Mouse (Mus musculus): ENCODE data around the gene Ssh1. TPM values are rescaled to one million over a fixed set of nuclear protein-coding genes. Genes with fewer than 3 reads are reported as not detected.

The Ssh1 gene
- polyA plus RNA-seq, 1 experiment from 2014 or later, result 14.7 TPM

DNA sequence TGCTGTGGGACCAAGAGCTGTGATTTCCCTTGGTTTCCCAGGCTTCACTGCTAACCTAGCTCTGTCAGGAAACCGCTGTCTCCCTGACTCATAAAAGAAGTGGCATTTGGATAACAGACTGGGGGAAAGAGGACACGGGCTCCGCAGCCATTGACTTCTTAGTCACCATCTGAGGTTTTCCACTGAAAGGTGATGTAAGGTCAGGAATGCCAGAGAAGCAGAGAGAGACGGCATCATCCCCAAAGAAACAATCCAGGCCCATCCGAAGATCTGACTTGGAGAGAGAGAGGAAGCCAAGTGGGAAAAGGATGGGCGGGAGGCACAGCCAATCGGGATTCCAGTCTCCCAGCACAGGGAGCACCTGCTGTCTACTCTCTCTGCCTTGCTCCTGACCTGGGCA lies 2.6 kb downstream of the Ssh1 start:
- 63% methylated on average over 7 of the region's 7 CpGs for WGBS
- no peak for ATAC-seq (replicated peaks; ENCODE audit: low FRiP score)
- Histone ChIP-seq H3K4me2 (0 out of 2 replicates have a peak overlapping the region, but pooled peaks have one; percentile 10), H3K9me3 (replicated peaks) (no peaks in the 10 kb centered on the region), H3K27ac (no peak overlapping the region), H3K4me3 (replicated peaks) (no peak overlapping the region), H3K9ac (no peak overlapping the region), H3K27me3 (no peaks in the 10 kb centered on the region), H3K4me1 (peaks cover 55% of the 10 kb centered on the region), H3K36me3 (peaks cover 18% of the 10 kb centered on the region)

- Histone ChIP-seq H3K4me1 (peaks cover 60% of the 10 kb centered on the region), H3K27ac (no peak overlapping the region), H3K27me3 (no peaks in the 10 kb centered on the region), H3K4me2 (no peak overlapping the region), H3K9ac (no peak overlapping the region), H3K4me3 (replicated peaks) (no peak overlapping the region), H3K9me3 (replicated peaks) (no peaks in the 10 kb centered on the region), H3K36me3 (peaks cover 18% of the 10 kb centered on the region)
- ATAC-seq (replicated peaks; ENCODE audit: low FRiP score), result no peak
- 90% methylated on average over 5 of the region's 5 CpGs for WGBS
These were observed 3.1 kb downstream of the Ssh1 start for GRCm38 (mm10) chr5:113990593-113990992.

DNA sequence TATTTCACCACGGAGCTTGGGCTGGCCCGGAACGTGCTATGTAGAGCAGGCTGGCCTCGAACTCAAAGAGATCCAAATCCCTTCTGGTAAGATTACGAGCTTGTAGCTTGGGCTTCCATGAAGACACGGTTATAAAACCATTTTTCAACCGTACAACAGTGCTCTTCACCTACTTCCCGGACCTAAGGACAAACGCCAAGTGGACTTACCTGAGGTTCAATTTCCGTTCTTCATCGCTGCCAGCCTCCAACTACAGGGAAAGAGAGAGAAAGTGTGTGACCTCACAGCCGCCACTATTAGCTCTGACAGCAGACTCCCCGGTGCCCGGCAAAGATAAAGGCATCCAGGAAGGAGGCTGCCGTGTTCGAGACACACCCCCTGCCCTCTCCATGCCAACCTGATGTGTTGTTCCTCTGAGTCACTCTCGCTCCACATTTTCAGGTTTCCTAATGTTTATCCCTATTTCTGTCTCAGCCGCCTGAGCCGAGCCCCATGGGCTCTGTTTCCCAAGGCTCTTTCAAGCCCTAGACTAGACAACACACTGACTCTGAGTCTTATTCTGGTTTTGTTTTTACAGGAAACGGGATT lies 4.2 kb downstream of the Ssh1 start:
- Histone ChIP-seq H3K9me3 (replicated peaks) (no peaks in the 10 kb centered on the region), H3K4me1 (peaks cover 69% of the 10 kb centered on the region), H3K27me3 (no peaks in the 10 kb centered on the region), H3K27ac (no peak overlapping the region), H3K4me2 (no peak overlapping the region), H3K9ac (no peak overlapping the region), H3K36me3 (peaks cover 21% of the 10 kb centered on the region), H3K4me3 (replicated peaks) (no peak overlapping the region)
- ATAC-seq (replicated peaks; ENCODE audit: low FRiP score), result no peak
- 86% methylated on average over 20 of the region's 20 CpGs for WGBS

GRCm38 (mm10) chr5:113986182-113986961 lies 7.3 kb downstream of the Ssh1 start:
- Histone ChIP-seq H3K9me3 (replicated peaks) (no peaks in the 10 kb centered on the region), H3K27ac (peak overlapping the region; percentile 88), H3K4me3 (replicated peaks) (no peak overlapping the region), H3K4me1 (peaks cover 62% of the 10 kb centered on the region), H3K27me3 (no peaks in the 10 kb centered on the region), H3K9ac (no peak overlapping the region), H3K4me2 (peak overlapping the region; percentile 16; the same call in 1 of the 2 replicates), H3K36me3 (peaks cover 31% of the 10 kb centered on the region)
- peak; percentile 50 for ATAC-seq (replicated peaks; ENCODE audit: low FRiP score)
- 7% methylated on average over 9 of the region's 9 CpGs for WGBS

DNA sequence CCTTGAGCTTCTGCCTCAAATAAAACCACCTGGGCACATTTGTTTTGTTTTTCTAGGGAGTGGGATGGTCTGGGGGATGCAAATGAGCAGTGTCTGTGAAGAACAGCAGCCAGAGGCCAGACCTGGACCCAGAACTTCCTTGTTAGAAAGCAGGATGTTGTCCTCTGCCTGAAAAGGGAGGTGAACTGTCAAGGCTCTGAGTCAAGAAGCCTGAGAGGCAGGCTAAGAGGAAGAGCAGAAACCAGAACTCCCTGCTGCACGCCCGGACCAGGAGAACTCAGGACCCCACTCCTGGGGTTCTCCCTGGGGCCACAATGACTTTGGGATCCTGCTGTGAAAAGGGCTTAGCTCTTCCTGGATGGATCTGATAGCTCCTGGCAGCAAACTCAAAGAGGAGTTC lies 8.0 kb downstream of the Ssh1 start:
- 42% methylated on average over 2 of the region's 2 CpGs for WGBS
- peaks cover 55% of the 10 kb centered on the region for H3K4me1 ChIP-seq
- no peak overlapping the region for H3K4me2 ChIP-seq
- H3K36me3 ChIP-seq, result peaks cover 31% of the 10 kb centered on the region
- ATAC-seq (replicated peaks; ENCODE audit: low FRiP score), result no peak
- no peak overlapping the region for H3K9ac ChIP-seq
- no peaks in the 10 kb centered on the region for H3K9me3 ChIP-seq (replicated peaks)
- no peaks in the 10 kb centered on the region for H3K27me3 ChIP-seq
- H3K4me3 ChIP-seq (replicated peaks), result no peak overlapping the region
- H3K27ac ChIP-seq, result peak overlapping the region; percentile 88

DNA sequence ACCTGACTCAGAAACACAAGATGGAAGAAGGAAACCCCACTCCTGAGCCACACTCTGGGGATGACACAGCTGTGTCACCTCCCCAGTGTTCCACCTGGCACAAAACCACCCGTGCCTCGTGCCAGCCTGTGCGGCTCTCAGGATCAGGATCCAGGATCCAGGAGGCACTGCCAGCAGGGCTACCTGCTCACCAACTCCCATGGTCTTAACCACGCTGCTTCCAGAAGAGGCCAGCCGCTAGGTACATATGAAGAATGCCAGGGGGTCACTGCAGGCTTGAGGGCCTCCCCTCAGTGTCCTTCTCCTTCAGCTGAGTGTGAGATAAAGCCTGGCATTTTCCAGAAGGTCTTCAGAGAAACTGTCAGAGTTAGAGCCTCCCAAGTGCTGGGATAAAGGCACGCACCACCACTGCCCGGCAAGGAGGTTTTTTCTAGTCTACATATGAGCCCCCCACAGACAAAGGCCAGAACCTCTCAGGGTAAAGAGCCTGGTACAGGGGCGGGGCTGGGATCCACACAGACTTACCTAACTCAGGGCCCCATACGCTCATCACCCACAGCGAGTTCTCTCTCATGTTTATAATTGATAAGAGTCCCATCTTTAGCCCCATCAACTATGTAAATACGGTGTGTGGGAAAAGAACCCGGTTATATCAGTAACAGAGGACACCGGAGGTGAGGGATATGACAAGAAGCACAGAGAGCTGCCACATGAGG lies 9.5 kb downstream of the Ssh1 start:
- H3K4me1 ChIP-seq, result peaks cover 42% of the 10 kb centered on the region
- H3K9me3 ChIP-seq (replicated peaks), result no peaks in the 10 kb centered on the region
- peak; percentile 50; the same call in 1 of the 2 replicates for ATAC-seq (replicated peaks; ENCODE audit: low FRiP score)
- 90% methylated on average over 13 of the region's 13 CpGs for WGBS
- H3K9ac ChIP-seq, result no peak overlapping the region
- H3K36me3 ChIP-seq, result peaks cover 28% of the 10 kb centered on the region
- H3K27me3 ChIP-seq, result no peaks in the 10 kb centered on the region
- no peak overlapping the region for H3K4me2 ChIP-seq
- no peak overlapping the region for H3K27ac ChIP-seq
- no peak overlapping the region for H3K4me3 ChIP-seq (replicated peaks)

DNA sequence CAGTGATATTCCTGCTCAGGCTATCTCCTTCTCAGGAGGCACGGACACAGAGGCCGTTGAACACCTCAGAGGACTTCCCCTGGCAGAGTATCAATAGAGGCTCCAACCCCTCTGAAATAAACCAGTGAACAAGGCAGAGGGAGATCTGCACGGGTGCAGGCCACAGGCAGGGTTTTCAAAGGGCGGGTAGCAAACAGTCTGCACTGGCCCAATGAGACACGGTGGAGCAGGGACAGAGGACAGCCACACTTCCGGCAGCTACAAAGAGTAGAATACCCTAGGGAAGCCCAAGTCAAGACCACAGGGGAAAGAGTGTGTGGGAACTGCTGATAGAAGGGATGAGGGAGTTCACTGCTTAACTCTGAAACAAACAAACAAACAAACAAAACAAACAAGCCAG lies 10.2 kb downstream of the Ssh1 start:
- Histone ChIP-seq H3K4me2 (no peak overlapping the region), H3K4me3 (replicated peaks) (no peak overlapping the region), H3K27me3 (no peaks in the 10 kb centered on the region), H3K4me1 (peaks cover 42% of the 10 kb centered on the region), H3K9ac (no peak overlapping the region), H3K36me3 (peaks cover 24% of the 10 kb centered on the region), H3K9me3 (replicated peaks) (no peaks in the 10 kb centered on the region), H3K27ac (no peak overlapping the region)
- no peak for ATAC-seq (replicated peaks; ENCODE audit: low FRiP score)
- WGBS, result 53% methylated on average over 6 of the region's 6 CpGs

GRCm38 (mm10) chr5:113981843-113982242 lies 11.9 kb downstream of the Ssh1 start:
- peaks cover 23% of the 10 kb centered on the region for H3K36me3 ChIP-seq
- H3K4me1 ChIP-seq, result peaks cover 37% of the 10 kb centered on the region
- H3K9ac ChIP-seq, result no peak overlapping the region
- no peaks in the 10 kb centered on the region for H3K27me3 ChIP-seq
- no peak overlapping the region for H3K4me2 ChIP-seq
- 51% methylated on average over 8 of the region's 8 CpGs for WGBS
- ATAC-seq (replicated peaks; ENCODE audit: low FRiP score), result no peak
- no peak overlapping the region for H3K4me3 ChIP-seq (replicated peaks)
- no peaks in the 10 kb centered on the region for H3K9me3 ChIP-seq (replicated peaks)
- no peak overlapping the region for H3K27ac ChIP-seq

DNA sequence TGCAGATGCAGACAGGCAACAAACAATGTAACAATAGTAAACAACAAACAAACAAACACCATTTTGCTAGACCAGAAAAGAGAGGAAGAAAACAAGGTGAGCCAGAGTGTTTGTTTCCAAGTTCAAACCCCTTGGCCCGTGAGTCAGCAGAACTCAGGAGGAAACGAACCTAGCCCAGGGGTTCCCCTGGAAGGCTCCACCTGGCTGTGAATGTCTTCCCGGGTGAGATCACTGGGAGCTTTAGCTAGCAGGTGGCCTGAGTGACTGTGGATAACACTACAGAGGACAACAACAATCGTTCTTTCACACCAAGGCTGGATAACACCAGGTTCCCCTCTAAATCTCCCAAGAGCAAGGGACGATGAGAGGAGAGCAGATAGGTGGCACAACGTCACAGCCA lies 12.5 kb downstream of the Ssh1 start:
- 86% methylated on average over 6 of the region's 6 CpGs for WGBS
- Histone ChIP-seq H3K9me3 (replicated peaks) (no peaks in the 10 kb centered on the region), H3K36me3 (peaks cover 27% of the 10 kb centered on the region)

GRCm38 (mm10) chr5:113980511-113980910 lies 13.2 kb downstream of the Ssh1 start:
- no peak for ATAC-seq (replicated peaks; ENCODE audit: low FRiP score)
- H3K9me3 ChIP-seq (replicated peaks), result no peaks in the 10 kb centered on the region
- no peak overlapping the region for H3K4me3 ChIP-seq (replicated peaks)
- no peak overlapping the region for H3K27ac ChIP-seq
- peaks cover 35% of the 10 kb centered on the region for H3K4me1 ChIP-seq
- no peak overlapping the region for H3K9ac ChIP-seq
- WGBS, result 73% methylated on average over 1 of the region's 1 CpGs
- no peak overlapping the region for H3K4me2 ChIP-seq
- H3K27me3 ChIP-seq, result no peaks in the 10 kb centered on the region
- H3K36me3 ChIP-seq, result peaks cover 27% of the 10 kb centered on the region

More for the DNA sequence above, 12.5 kb downstream of the Ssh1 start:
- H3K9ac ChIP-seq, result no peak overlapping the region
- H3K4me3 ChIP-seq (replicated peaks), result no peak overlapping the region
- H3K27me3 ChIP-seq, result no peaks in the 10 kb centered on the region
- ATAC-seq (replicated peaks; ENCODE audit: low FRiP score), result no peak
- H3K4me2 ChIP-seq, result no peak overlapping the region
- peaks cover 35% of the 10 kb centered on the region for H3K4me1 ChIP-seq
- no peak overlapping the region for H3K27ac ChIP-seq

GRCm38 (mm10) chr5:113977309-113977708 lies 16.4 kb downstream of the Ssh1 start:
- H3K9me3 ChIP-seq (replicated peaks), result no peaks in the 10 kb centered on the region
- H3K4me3 ChIP-seq (replicated peaks), result no peak overlapping the region
- no peak for ATAC-seq (replicated peaks; ENCODE audit: low FRiP score)
- no peak overlapping the region for H3K27ac ChIP-seq
- H3K4me1 ChIP-seq, result peaks cover 48% of the 10 kb centered on the region
- H3K27me3 ChIP-seq, result no peaks in the 10 kb centered on the region
- H3K36me3 ChIP-seq, result peaks cover 14% of the 10 kb centered on the region; the same call in 1 of the 2 replicates
- no peak overlapping the region for H3K9ac ChIP-seq
- no peak overlapping the region for H3K4me2 ChIP-seq
- 81% methylated on average over 8 of the region's 8 CpGs for WGBS

- Histone ChIP-seq H3K9ac (no peak overlapping the region), H3K4me3 (replicated peaks) (no peak overlapping the region), H3K9me3 (replicated peaks) (no peaks in the 10 kb centered on the region), H3K4me2 (no peak overlapping the region), H3K36me3 (peaks cover 14% of the 10 kb centered on the region; the same call in 1 of the 2 replicates), H3K27me3 (no peaks in the 10 kb centered on the region), H3K27ac (no peak overlapping the region), H3K4me1 (peaks cover 52% of the 10 kb centered on the region)
- no peak for ATAC-seq (replicated peaks; ENCODE audit: low FRiP score)
- WGBS, result 85% methylated on average over 8 of the region's 8 CpGs
These were observed 17.1 kb downstream of the Ssh1 start for GRCm38 (mm10) chr5:113976597-113976996.
